Mouse (Mus musculus) brown adipose tissue, adult 24 weeks (tissue): Measurements from ENCODE around the gene Gm45234. TPM values are rescaled to one million over a fixed set of nuclear protein-coding genes. Genes with fewer than 3 reads are reported as not detected.

Experiments used
- H3K27ac ChIP-seq: fragments of 200-500 bp; replicated peaks from 2 replicates; pipeline ENCODE4 v1.5.1; 2012; ENCODE audit warnings: low read depth, mild to moderate bottlenecking, low read length
- H3K4me1 ChIP-seq: fragments of 200-500 bp; 2 replicates; pipeline ENCODE4 v1.6.1; 2012; ENCODE audit warnings: low read length, mixed read lengths; ENCODE audit not compliant: control insufficient read depth, insufficient read depth, insufficient read length
- H3K4me3 ChIP-seq: fragments of 200-500 bp; 2 replicates; pipeline ENCODE4 v1.5.1; 2012; ENCODE audit warnings: low read depth, mild to moderate bottlenecking, low read length, moderate library complexity; ENCODE audit not compliant: insufficient read depth
- polyA plus RNA-seq: library from polyadenylated mRNA; stranded (reverse); fragments of >200 nt; gene quantifications from 2 replicates; pipeline ENCODE4 v1.2.4, GENCODE M21; 2012; ENCODE audit not compliant: missing spikeins, insufficient read depth, insufficient read length

The Gm45234 gene
- polyA plus RNA-seq, 1 experiment, result not detected

GRCm38 (mm10) chr6:124755306-124755705 lies 515 bp downstream of the Gm45234 start:
- Histone ChIP-seq H3K4me3 (peak overlapping the region; percentile 85), H3K27ac (peak overlapping the region; percentile 77), H3K4me1 (peaks cover 13% of the 10 kb centered on the region)

GRCm38 (mm10) chr6:124753861-124754260 lies 2.0 kb downstream of the Gm45234 start:
- peaks cover 13% of the 10 kb centered on the region for H3K4me1 ChIP-seq

GRCm38 (mm10) chr6:124750405-124750804 lies 5.4 kb downstream of the Gm45234 start:
- Histone ChIP-seq H3K4me3 (no peak overlapping the region), H3K4me1 (peaks cover 3% of the 10 kb centered on the region)

More at GRCm38 (mm10) chr6:124753861-124754260, 2.0 kb downstream of the Gm45234 start:
- Histone ChIP-seq H3K27ac (0 out of 2 replicates have a peak overlapping the region, but pooled peaks have one; percentile 24), H3K4me3 (no peak overlapping the region)

GRCm38 (mm10) chr6:124746654-124747632 lies 8.9 kb downstream of the Gm45234 start:
- Histone ChIP-seq H3K27ac (no peak overlapping the region), H3K4me3 (peak overlapping the region; percentile 63), H3K4me1 (peaks cover 3% of the 10 kb centered on the region; the same call in 1 of the 2 replicates)

More at GRCm38 (mm10) chr6:124750405-124750804, 5.4 kb downstream of the Gm45234 start:
- H3K27ac ChIP-seq, result no peak overlapping the region

- Histone ChIP-seq H3K27ac (no peak overlapping the region), H3K4me3 (peak overlapping the region; percentile 63), H3K4me1 (peaks cover 3% of the 10 kb centered on the region; the same call in 1 of the 2 replicates)
Measured at GRCm38 (mm10) chr6:124746296-124746605, 9.6 kb downstream of the Gm45234 start.

- peak overlapping the region; percentile 64 for H3K27ac ChIP-seq
- peaks cover 3% of the 10 kb centered on the region; the same call in 1 of the 2 replicates for H3K4me1 ChIP-seq
- peak overlapping the region; percentile 63 for H3K4me3 ChIP-seq
Measured at GRCm38 (mm10) chr6:124745490-124746295, 10.1 kb downstream of the Gm45234 start.

- H3K27ac ChIP-seq, result peak overlapping the region; percentile 27; the same call in 1 of the 2 replicates
- H3K4me3 ChIP-seq, result peak overlapping the region; percentile 41
- peaks cover 6% of the 10 kb centered on the region; the same call in 1 of the 2 replicates for H3K4me1 ChIP-seq
Measured at GRCm38 (mm10) chr6:124744755-124745321, 11.0 kb downstream of the Gm45234 start.

- Histone ChIP-seq H3K4me3 (no peak overlapping the region), H3K4me1 (peaks cover 11% of the 10 kb centered on the region; the same call in 1 of the 2 replicates), H3K27ac (no peak overlapping the region)
Measured at GRCm38 (mm10) chr6:124743647-124744046, 12.2 kb downstream of the Gm45234 start.

- Histone ChIP-seq H3K27ac (no peak overlapping the region), H3K4me3 (no peak overlapping the region), H3K4me1 (peaks cover 11% of the 10 kb centered on the region; the same call in 1 of the 2 replicates)
Measured at GRCm38 (mm10) chr6:124742839-124743514, 12.8 kb downstream of the Gm45234 start.

- Histone ChIP-seq H3K4me1 (peaks cover 11% of the 10 kb centered on the region; the same call in 1 of the 2 replicates), H3K4me3 (no peak overlapping the region), H3K27ac (peak overlapping the region; percentile 33)
Measured at GRCm38 (mm10) chr6:124741842-124742241, 14.0 kb downstream of the Gm45234 start.

GRCm38 (mm10) chr6:124740888-124741761 lies 14.7 kb downstream of the Gm45234 start, which contains the start of gene Grcc10:
TSS of gene Grcc10 (minus strand) at chr6:124741374.
- Histone ChIP-seq H3K4me1 (peaks cover 11% of the 10 kb centered on the region; the same call in 1 of the 2 replicates), H3K4me3 (peak within 1 kb of the TSS; percentile 65), H3K27ac (peak within 1 kb of the TSS; percentile 91)

- Histone ChIP-seq H3K4me3 (peak overlapping the region; percentile 65), H3K4me1 (peaks cover 11% of the 10 kb centered on the region; the same call in 1 of the 2 replicates), H3K27ac (peak overlapping the region; percentile 91)
Measured at GRCm38 (mm10) chr6:124740211-124740887, 15.5 kb downstream of the Gm45234 start.
